Mouse (Mus musculus) retina, embryonic 14.5 days (tissue): ENCODE results near the gene Adssl1.

Experiments
- DNase-seq: peaks from one replicate; pipeline ENCODE4 v3.0.0-alpha.2; 2015; ENCODE audit warnings: low spot score

Gene Adssl1

DNA sequence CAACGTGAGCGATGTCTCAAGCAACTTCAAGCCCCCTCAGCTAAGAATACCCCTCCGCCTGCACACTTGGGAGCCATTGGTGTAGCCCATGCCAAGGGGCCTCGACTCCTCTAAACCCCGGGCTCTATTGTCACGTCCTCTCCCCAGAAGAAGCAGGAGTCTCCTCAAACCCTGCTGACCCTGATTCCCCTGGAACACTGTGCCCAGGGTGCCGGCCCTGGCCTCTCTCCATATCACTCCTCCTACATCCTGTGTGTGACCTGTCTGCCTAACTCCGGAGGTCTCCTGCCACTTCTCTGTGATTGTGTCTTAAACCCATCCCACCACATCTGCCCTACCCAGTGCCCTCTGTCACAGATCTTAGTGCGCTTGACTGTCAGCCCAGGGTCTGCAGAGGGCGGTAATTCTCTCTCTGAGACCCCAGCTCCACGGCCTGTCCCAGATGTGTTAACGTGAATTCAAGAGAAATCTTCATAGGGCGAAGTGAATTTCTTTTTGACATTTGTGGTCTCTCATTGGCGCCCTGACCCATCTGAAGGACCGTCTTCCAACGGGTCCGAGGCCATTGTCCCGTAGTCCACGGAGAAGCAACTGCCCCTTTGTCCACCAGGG is 58.2 kb downstream of the Adssl1 start:
- DNase-seq = no peak

DNA sequence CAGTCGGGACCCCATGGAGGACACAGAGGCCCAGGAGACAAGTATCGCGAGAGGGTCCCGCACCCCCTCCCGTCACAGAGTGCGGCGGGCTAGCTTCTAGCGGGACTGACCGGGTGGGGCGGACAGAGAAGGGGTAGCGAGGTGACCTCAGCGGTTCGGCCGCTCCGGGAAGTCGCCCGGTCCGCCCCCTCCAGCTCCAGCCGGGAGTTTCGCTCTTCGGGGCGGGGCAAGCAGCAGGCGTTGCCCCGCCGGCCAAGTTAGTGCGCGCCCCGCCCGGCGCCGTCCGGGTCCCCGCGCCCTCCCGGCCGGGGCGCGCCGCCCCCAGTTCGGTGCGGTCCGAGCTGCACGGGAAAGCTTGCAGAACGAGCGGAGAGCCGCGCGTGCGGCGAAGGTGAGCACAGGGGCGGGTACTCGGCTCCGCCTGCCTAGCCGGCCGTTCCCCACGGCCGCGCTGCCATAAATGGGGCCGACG is 58.7 kb downstream of the Adssl1 start, which contains the start of gene Zbtb42:
Gene Zbtb42, plus strand, starts transcription at position 274 of the 472 bp plus-strand sequence.
- DNase-seq = peak; percentile 86

DNA sequence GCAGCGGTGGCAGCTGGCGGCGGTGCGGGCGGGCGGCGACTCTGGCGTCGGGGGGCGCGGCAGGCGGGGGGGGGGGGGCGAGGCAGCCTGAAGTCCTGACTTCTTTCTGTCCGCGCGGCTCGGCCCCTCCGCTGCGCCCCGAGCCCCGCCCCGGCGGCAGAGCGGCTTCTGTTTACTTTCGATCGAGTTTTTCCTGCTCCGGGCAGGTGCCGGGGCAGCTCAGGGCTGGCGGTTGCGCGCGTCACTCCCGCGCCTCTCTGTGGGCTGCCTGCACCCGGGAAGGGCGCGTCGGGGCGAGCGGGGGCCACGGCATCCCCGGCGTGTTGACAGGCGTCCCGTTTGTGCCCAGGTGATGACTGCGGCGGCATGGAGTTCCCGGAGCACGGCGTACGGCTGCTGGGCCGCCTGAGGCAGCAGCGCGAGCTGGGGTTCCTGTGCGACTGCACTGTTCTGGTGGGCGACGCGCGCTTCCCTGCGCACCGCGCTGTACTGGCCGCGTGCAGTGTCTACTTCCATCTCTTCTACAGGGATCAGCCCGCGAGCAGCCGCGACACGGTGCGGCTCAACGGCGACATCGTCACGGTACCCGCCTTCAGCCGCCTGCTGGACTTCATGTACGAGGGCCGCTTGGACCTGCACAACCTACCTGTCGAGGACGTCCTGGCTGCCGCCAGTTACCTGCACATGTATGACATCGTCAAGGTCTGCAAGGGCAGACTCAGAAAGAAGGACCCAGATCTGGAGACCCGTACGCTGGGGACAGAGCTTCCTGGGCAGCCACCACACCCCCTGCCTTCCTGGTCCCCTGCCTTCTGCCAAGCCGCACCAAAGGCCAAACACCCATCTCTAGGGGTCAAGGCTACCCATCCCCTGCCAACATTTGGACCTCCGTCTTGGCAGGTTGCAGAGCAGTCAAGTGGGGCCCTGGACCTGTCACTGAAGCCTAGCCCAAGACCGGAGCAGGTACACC is 59.5 kb downstream of the Adssl1 start:
- peak; percentile 54 for DNase-seq

GRCm38 (mm10) chr12:112683351-112683750 is 63.5 kb downstream of the Adssl1 start:
- no peak for DNase-seq

DNA sequence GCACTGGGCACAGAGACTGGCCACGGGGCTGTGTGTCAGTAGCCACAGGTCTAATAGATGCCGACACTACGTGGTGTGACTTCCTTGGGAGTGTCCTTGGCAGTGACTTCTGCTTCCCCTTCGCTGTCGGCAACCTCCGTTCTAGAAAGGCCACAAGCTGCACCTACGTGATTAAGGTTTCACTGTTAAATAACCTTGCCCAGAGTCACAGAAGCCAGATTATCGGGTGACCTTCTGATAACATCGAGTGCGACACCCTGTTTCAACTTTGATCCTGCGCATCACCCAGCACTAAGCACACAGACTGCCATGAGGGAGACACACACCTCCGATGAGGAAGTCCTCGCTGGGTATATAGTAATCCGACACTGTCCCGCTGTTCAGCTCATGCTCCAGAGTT is 68.6 kb downstream of the Adssl1 start:
- no peak for DNase-seq
